Mouse (Mus musculus) cortical plate, adult 2 months (tissue): ENCODE measurements around the gene Sox15.

Experiments
- CTCF ChIP-seq: fragments of 200-500 bp; IDR thresholded peaks from 2 replicates; pipeline ENCODE4 v1.5.1; 2011; ENCODE audit warnings: mild to moderate bottlenecking, control low read depth, low read length; ENCODE audit not compliant: insufficient read depth; ENCODE audit errors: extremely low read depth
- POLR2A ChIP-seq: fragments of 200-500 bp; IDR thresholded peaks from 2 replicates; pipeline ENCODE4 v1.6.1; 2011; ENCODE audit warnings: mild to moderate bottlenecking, low read length, control low read depth; ENCODE audit not compliant: insufficient read depth; ENCODE audit errors: extremely low read depth

GRCm38 (mm10) chr11:69689891-69690290 lies 34.8 kb downstream of the Sox15 start:
- TF ChIP-seq CTCF (no peak), POLR2A (no peak)
